Mouse (Mus musculus) forebrain, embryonic 11.5 days (tissue): ENCODE data around the gene Hipk3. TPM values are rescaled to one million over a fixed set of nuclear protein-coding genes. Genes with fewer than 3 reads are reported as not detected.

ENCODE experiments used
- ATAC-seq: fragments of 200-750 bp; cut with Nextera tagmentation; replicated peaks from 2 replicates; pipeline ENCODE4 v1.8.0; 2017; ENCODE audit warnings: moderate TSS enrichment; ENCODE audit not compliant: low FRiP score
- DNase-seq: peaks from one replicate; pipeline ENCODE4 v3.0.0-alpha.2; 2017; ENCODE audit warnings: low spot score
- H3K27ac ChIP-seq: fragments of 300-500 bp; sonication (generic); 2 replicates; pipeline ENCODE4 v1.5.1; 2014; ENCODE audit warnings: low read depth, low read length
- H3K27me3 ChIP-seq: fragments of 300-500 bp; sonication (generic); 2 replicates; pipeline ENCODE4 v1.6.1; 2014; ENCODE audit warnings: mild to moderate bottlenecking, low read length, mixed read lengths; ENCODE audit not compliant: control insufficient read depth, insufficient read depth
- H3K36me3 ChIP-seq: fragments of 300-500 bp; sonication (generic); 2 replicates; pipeline ENCODE4 v1.6.1; 2014; ENCODE audit warnings: mild to moderate bottlenecking, low read length, moderate library complexity, mixed read lengths; ENCODE audit not compliant: control insufficient read depth, insufficient read depth
- H3K4me1 ChIP-seq: fragments of 300-500 bp; sonication (generic); replicated peaks from 2 replicates; pipeline ENCODE4 v1.6.1; 2014; ENCODE audit warnings: low read length, mixed read lengths; ENCODE audit not compliant: control insufficient read depth, insufficient read depth
- H3K4me2 ChIP-seq: fragments of 300-500 bp; sonication (generic); 2 replicates; pipeline ENCODE4 v1.6.1; 2014; ENCODE audit warnings: low read depth, mild to moderate bottlenecking, low read length, moderate library complexity, mixed read lengths; ENCODE audit not compliant: severe bottlenecking
- H3K4me3 ChIP-seq: fragments of 300-500 bp; sonication (generic); 2 replicates; pipeline ENCODE4 v1.5.1; 2014; ENCODE audit warnings: low read depth, low read length
- H3K9ac ChIP-seq: fragments of 300-500 bp; sonication (generic); 2 replicates; pipeline ENCODE4 v1.6.1; 2014; ENCODE audit warnings: low read length
- H3K9me3 ChIP-seq: fragments of 300-500 bp; sonication (generic); 2 replicates; pipeline ENCODE4 v1.6.1; 2016; ENCODE audit warnings: low read length, mixed read lengths; ENCODE audit not compliant: control insufficient read depth
- WGBS: fragments of 180-500 bp; shearing (Covaris S2); extraction: QIAGEN DNeasy Blood & Tissue Kit; methylation state at CpG from one replicate; pipeline ENCODE4 v1.1.7; 2014; 5-methylcytosine and 5-hydroxymethylcytosine counted together
- microRNA counts: library from miRNA; unstranded; fragments of <30 nt; microRNA quantifications from one replicate; lab custom pipeline; 2015
- microRNA-seq: library from miRNA; unstranded; fragments of <30 nt; microRNA quantifications from one replicate; pipeline ENCODE4, GENCODE M21; 2016; ENCODE audit not compliant: insufficient number of aligned reads
- polyA plus RNA-seq: library from polyadenylated mRNA; unstranded; fragments of >200 nt; fragmentation: Nextera tagmentation; extraction: Ambion mirVana; gene quantifications from 2 replicates; pipeline ENCODE4 v1.2.1, GENCODE M21; 2014

Hipk3 gene
- polyA plus RNA-seq, 1 experiment from 2014 or later: 12.0 TPM

DNA sequence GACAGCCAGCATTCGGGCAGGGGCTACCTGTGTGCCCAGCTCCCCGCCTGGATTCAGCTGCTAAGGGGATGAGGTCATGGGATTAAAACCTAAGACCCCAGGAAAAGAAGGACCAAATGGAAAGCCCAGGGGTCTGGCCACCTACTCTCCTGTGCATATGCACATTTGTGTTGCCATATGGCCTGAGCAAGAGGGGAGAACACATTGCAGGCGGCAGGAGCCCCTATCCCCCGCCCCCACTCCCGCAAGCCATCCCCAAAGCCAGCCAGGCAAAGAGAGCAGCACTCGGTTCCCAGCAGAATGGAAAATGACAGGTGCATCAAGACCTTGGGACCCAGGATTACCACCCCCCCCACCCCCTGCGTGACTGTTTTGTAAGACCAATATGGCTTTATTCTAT is 114.9 kb downstream of the Hipk3 start:
- DNase-seq (no peak), ATAC-seq (0 out of 2 replicates have a peak, but pooled peaks have one; percentile 18)
- Histone ChIP-seq H3K4me3 (no peak overlapping the region), H3K27me3 (no peaks in the 10 kb centered on the region), H3K4me2 (no peak overlapping the region), H3K9me3 (no peaks in the 10 kb centered on the region), H3K36me3 (no peaks in the 10 kb centered on the region), H3K9ac (no peak overlapping the region), H3K27ac (no peak overlapping the region), H3K4me1 (peaks cover 1% of the 10 kb centered on the region; the same call in 1 of the 2 replicates)
- WGBS: 20% methylated on average over 7 of the region's 7 CpGs

DNA sequence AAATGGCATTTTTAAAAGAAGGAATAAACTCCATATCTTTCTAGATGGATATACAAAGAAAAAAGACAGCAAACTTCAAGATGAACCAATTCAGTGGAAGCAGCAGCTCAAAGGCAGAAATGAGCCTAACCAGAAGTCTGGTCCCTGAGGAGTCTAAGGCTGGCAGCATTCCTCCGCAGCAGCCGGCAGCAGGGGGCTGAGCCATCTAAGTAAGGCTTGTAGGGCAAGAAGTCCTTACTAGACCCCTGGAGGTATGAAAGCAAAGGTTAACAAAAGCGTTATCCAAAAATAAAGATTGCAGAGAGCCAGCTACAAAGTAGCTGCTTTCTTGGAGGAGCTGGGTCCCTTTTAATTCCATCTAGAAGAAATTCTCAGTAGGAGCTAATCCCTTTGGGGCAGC is 115.5 kb downstream of the Hipk3 start:
- H3K4me3 ChIP-seq: no peak overlapping the region
- H3K4me1 ChIP-seq: peaks cover 1% of the 10 kb centered on the region; the same call in 1 of the 2 replicates
- H3K9ac ChIP-seq: no peak overlapping the region
- DNase-seq (no peak), ATAC-seq (no peak)
- no peak overlapping the region for H3K4me2 ChIP-seq
- H3K27ac ChIP-seq: no peak overlapping the region
- WGBS: 9% methylated on average over 3 of the region's 3 CpGs
- H3K9me3 ChIP-seq: no peaks in the 10 kb centered on the region
- H3K36me3 ChIP-seq: no peaks in the 10 kb centered on the region
- no peaks in the 10 kb centered on the region for H3K27me3 ChIP-seq

DNA sequence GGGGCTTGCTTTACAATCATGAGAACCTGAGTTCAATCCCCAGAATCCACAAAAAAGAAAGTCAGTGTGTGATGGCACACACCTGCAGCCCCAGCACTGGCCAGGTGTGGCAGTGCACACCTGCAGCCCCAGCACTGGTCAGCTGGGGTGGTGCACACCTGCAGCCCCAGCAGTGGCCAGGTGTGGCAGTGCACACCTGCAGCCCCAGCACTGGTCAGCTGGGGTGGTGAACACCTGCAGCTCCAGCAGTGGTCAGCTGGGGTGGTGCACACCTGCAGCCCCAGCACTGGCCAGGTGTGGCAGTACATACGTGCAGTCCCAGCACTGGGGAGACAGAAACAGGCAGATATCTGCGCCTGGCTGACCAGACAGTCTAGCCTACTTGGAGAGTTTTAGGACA is 116.3 kb downstream of the Hipk3 start:
- H3K9me3 ChIP-seq: no peaks in the 10 kb centered on the region
- ATAC-seq: 0 out of 2 replicates have a peak, but pooled peaks have one; percentile 49
- no peaks in the 10 kb centered on the region for H3K27me3 ChIP-seq
- no peak overlapping the region for H3K4me3 ChIP-seq
- H3K9ac ChIP-seq: no peak overlapping the region
- H3K27ac ChIP-seq: no peak overlapping the region
- no peak for DNase-seq
- peaks cover 1% of the 10 kb centered on the region; the same call in 1 of the 2 replicates for H3K4me1 ChIP-seq
- no peaks in the 10 kb centered on the region for H3K36me3 ChIP-seq
- WGBS: 64% methylated on average over 2 of the region's 2 CpGs
- no peak overlapping the region for H3K4me2 ChIP-seq

MicroRNAs within 50 kb of the gene (microRNA counts, 519-probe panel; counts per million panel counts)
- 31.2 counts per million for microRNA mmu-miR-1902 (lab: Ali Mortazavi, UCI)

Small RNA genes lying within 50 kb of the gene (microRNA-seq; reads per million reads assigned to microRNA genes)
- gene Mir1902: not detected

Other genes with a start within 250 kb of the Hipk3 start
- 2.5 and 2.6 TPM in 2 replicates for gene D430041D05Rik, start 83.4 kb downstream of the Hipk3 start, polyA plus RNA-seq
- gene Cstf3, start 96.1 kb upstream of the Hipk3 start, polyA plus RNA-seq: 94.3 and 106 TPM in 2 replicates
- 64.9 and 68.2 TPM in 2 replicates for gene Tcp11l1, start 217.7 kb upstream of the Hipk3 start, polyA plus RNA-seq
- not detected in 2 replicates for gene Pin1rt1, start 221.9 kb upstream of the Hipk3 start, polyA plus RNA-seq
- gene Depdc7, start 248.4 kb upstream of the Hipk3 start, polyA plus RNA-seq: 4.0 and 5.5 TPM in 2 replicates